Mouse (Mus musculus): ENCODE measurements around the gene Pik3ap1.

Gene Pik3ap1

GRCm38 (mm10) chr19:41290952-41291619, 93.8 kb downstream of the Pik3ap1 start:
- in situ Hi-C loops (cut with MboI; ENCODE audit: unreplicated experiment in 2 of 2): no loop called here

- in situ Hi-C loops (cut with MboI; ENCODE audit: unreplicated experiment in 2 of 2): no loop called here
Observed at GRCm38 (mm10) chr19:41288568-41288967, 96.3 kb downstream of the Pik3ap1 start.

GRCm38 (mm10) chr19:41287224-41287623, 97.7 kb downstream of the Pik3ap1 start:
- in situ Hi-C loops (cut with MboI; ENCODE audit: unreplicated experiment in 2 of 2): no loop called here

GRCm38 (mm10) chr19:41284515-41284914, 100.4 kb downstream of the Pik3ap1 start:
- in situ Hi-C loops (cut with MboI; ENCODE audit: unreplicated experiment in 2 of 2): no loop called here

GRCm38 (mm10) chr19:41282718-41283117, 102.2 kb downstream of the Pik3ap1 start:
- in situ Hi-C loops (cut with MboI; ENCODE audit: unreplicated experiment in 2 of 2): no loop called here

- in situ Hi-C loops (cut with MboI; ENCODE audit: unreplicated experiment in 2 of 2): no loop called here
Observed at GRCm38 (mm10) chr19:41282216-41282615, 102.7 kb downstream of the Pik3ap1 start.

GRCm38 (mm10) chr19:41279724-41280244, 105.1 kb downstream of the Pik3ap1 start:
- in situ Hi-C loops (cut with MboI; ENCODE audit: unreplicated experiment in 2 of 2): no loop called here

GRCm38 (mm10) chr19:41278606-41279005, 106.3 kb downstream of the Pik3ap1 start:
- in situ Hi-C loops (cut with MboI; ENCODE audit: unreplicated experiment in 2 of 2): no loop called here

GRCm38 (mm10) chr19:41275588-41275987, 109.3 kb downstream of the Pik3ap1 start:
- in situ Hi-C loops (cut with MboI; ENCODE audit: unreplicated experiment in 2 of 2): no loop called here

- in situ Hi-C loops (cut with MboI; ENCODE audit: unreplicated experiment in 2 of 2): loop anchor here in 1 of 2 experiments (25.0 kb wide), 1 partner anchor 509 kb away; no protein-coding TSS in a partner anchor
Observed at GRCm38 (mm10) chr19:41270906-41271305, 114.0 kb downstream of the Pik3ap1 start.

- in situ Hi-C loops (cut with MboI; ENCODE audit: unreplicated experiment in 2 of 2): loop anchor here in 1 of 2 experiments (25.0 kb wide), 1 partner anchor 508 kb away; no protein-coding TSS in a partner anchor
Observed at GRCm38 (mm10) chr19:41270151-41270727, 114.7 kb downstream of the Pik3ap1 start.

- in situ Hi-C loops (cut with MboI; ENCODE audit: unreplicated experiment in 2 of 2): loop anchor here in 1 of 2 experiments (25.0 kb wide), 1 partner anchor 504 kb away; no protein-coding TSS in a partner anchor
Observed at GRCm38 (mm10) chr19:41266251-41266901, 118.5 kb downstream of the Pik3ap1 start.

- in situ Hi-C loops (cut with MboI; ENCODE audit: unreplicated experiment in 2 of 2): loop anchor here in 1 of 2 experiments (25.0 kb wide), 1 partner anchor 502 kb away; no protein-coding TSS in a partner anchor
Observed at GRCm38 (mm10) chr19:41264331-41264799, 120.5 kb downstream of the Pik3ap1 start.

GRCm38 (mm10) chr19:41263630-41264295, 121.1 kb downstream of the Pik3ap1 start, which contains the start of gene Tm9sf3:
TSS of gene Tm9sf3 (minus strand) at chr19:41263997.
- in situ Hi-C loops (cut with MboI; ENCODE audit: unreplicated experiment in 2 of 2): loop anchor here in 1 of 2 experiments (25.0 kb wide), 1 partner anchor 501 kb away; no protein-coding TSS in a partner anchor

GRCm38 (mm10) chr19:41262712-41263629, 121.9 kb downstream of the Pik3ap1 start:
- in situ Hi-C loops (cut with MboI; ENCODE audit: unreplicated experiment in 2 of 2): loop anchor here in 1 of 2 experiments (25.0 kb wide), 1 partner anchor 501 kb away; no protein-coding TSS in a partner anchor

GRCm38 (mm10) chr19:41260736-41261135, 124.2 kb downstream of the Pik3ap1 start:
- in situ Hi-C loops (cut with MboI; ENCODE audit: unreplicated experiment in 2 of 2): loop anchor here in 1 of 2 experiments (25.0 kb wide), 1 partner anchor 498 kb away; no protein-coding TSS in a partner anchor

- in situ Hi-C loops (cut with MboI; ENCODE audit: unreplicated experiment in 2 of 2): loop anchor here in 1 of 2 experiments (25.0 kb wide), 1 partner anchor 497 kb away; no protein-coding TSS in a partner anchor
Observed at GRCm38 (mm10) chr19:41259256-41259655, 125.6 kb downstream of the Pik3ap1 start.

- in situ Hi-C loops (cut with MboI; ENCODE audit: unreplicated experiment in 2 of 2): loop anchor here in 1 of 2 experiments (25.0 kb wide), 1 partner anchor 496 kb away; no protein-coding TSS in a partner anchor
Observed at GRCm38 (mm10) chr19:41258707-41259106, 126.2 kb downstream of the Pik3ap1 start.

- in situ Hi-C loops (cut with MboI; ENCODE audit: unreplicated experiment in 2 of 2): loop anchor here in 1 of 2 experiments (25.0 kb wide), 1 partner anchor 492 kb away; no protein-coding TSS in a partner anchor
Observed at GRCm38 (mm10) chr19:41254584-41254983, 130.3 kb downstream of the Pik3ap1 start.

All from v-Abl transformed pro-B cells (cell line).